Mouse (Mus musculus) brain, embryonic 14.5 days (tissue): Measurements from ENCODE around the gene Arhgap21.
A peak's percentile ranks its signal among the peaks of the same experiment; 100 is the strongest.

ENCODE experiments used
- CTCF ChIP-seq: fragments of 200-500 bp; IDR thresholded peaks from 2 replicates; pipeline ENCODE4 v1.5.1; 2012; ENCODE audit warnings: inconsistent platforms, mild to moderate bottlenecking, moderate library complexity, borderline replicate concordance; ENCODE audit not compliant: insufficient read depth, insufficient read length; ENCODE audit errors: extremely low read depth
- POLR2A ChIP-seq: fragments of 200-500 bp; IDR thresholded peaks from 2 replicates; pipeline ENCODE4 v1.6.1; 2012; ENCODE audit warnings: mild to moderate bottlenecking, inconsistent platforms, borderline replicate concordance; ENCODE audit not compliant: poor library complexity, insufficient read depth, insufficient read length, severe bottlenecking; ENCODE audit errors: extremely low read depth

DNA sequence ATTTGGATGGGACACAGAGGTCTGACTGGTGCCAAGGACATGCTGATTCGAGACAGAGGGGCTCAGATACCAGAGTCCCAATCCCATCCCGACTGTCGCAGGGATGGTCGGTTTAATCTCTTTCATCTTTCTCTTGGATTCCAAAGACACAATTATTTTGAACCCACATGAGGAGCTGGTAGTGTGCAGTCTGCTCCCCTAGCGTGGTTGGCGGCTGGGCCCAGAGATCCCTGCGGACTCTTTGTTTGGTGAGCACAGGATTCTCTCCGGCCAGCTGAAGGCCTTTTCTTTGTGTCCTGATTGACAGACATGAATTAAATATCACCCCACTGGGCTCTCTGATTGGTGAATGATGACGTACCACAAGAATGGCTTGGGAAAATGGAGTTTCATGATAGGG is 41.5 kb upstream of the Arhgap21 start:
- TF ChIP-seq CTCF (no peak), POLR2A (0 out of 2 replicates have a peak, but pooled peaks have one; percentile 9)
